Mouse (Mus musculus) forebrain, embryonic 10.5 days (tissue): ENCODE measurements around the gene Pigb. TPM values are rescaled to one million over a fixed set of nuclear protein-coding genes. Genes with fewer than 3 reads are reported as not detected.

Experiments used
- DNase-seq: peaks from one replicate; pipeline ENCODE4 v3.0.0-alpha.2; 2017; ENCODE audit warnings: low spot score; ENCODE audit errors: extremely low spot score
- H3K27ac ChIP-seq: fragments of 300-500 bp; sonication (generic); 2 replicates; pipeline ENCODE4 v1.5.1; 2016; ENCODE audit warnings: mild to moderate bottlenecking
- H3K27me3 ChIP-seq: fragments of 300-500 bp; sonication (generic); 2 replicates; pipeline ENCODE4 v1.6.1; 2016; ENCODE audit warnings: mild to moderate bottlenecking; ENCODE audit not compliant: poor library complexity, severe bottlenecking
- H3K36me3 ChIP-seq: fragments of 300-500 bp; sonication (generic); replicated peaks from 2 replicates; pipeline ENCODE4 v1.6.1; 2016; ENCODE audit warnings: mild to moderate bottlenecking, moderate library complexity
- H3K4me1 ChIP-seq: fragments of 300-500 bp; sonication (generic); 2 replicates; pipeline ENCODE4 v1.6.1; 2016
- H3K4me3 ChIP-seq: fragments of 300-500 bp; sonication (generic); 2 replicates; pipeline ENCODE4 v1.5.1; 2016; ENCODE audit warnings: mild to moderate bottlenecking, moderate library complexity
- H3K9me3 ChIP-seq: fragments of 300-500 bp; sonication (generic); 2 replicates; pipeline ENCODE4 v1.6.1; 2016; ENCODE audit warnings: mild to moderate bottlenecking, moderate library complexity
- WGBS: fragments of 180-500 bp; shearing (Covaris S2); methylation state at CpG from one replicate; pipeline ENCODE4 v1.1.7; 2016; 5-methylcytosine and 5-hydroxymethylcytosine counted together
- polyA plus RNA-seq: library from polyadenylated mRNA; unstranded; fragments of >200 nt; fragmentation: Nextera tagmentation; extraction: Ambion mirVana; gene quantifications from 2 replicates; pipeline ENCODE4 v1.2.1, GENCODE M21; 2016

Pigb gene
- polyA plus RNA-seq, 1 experiment from 2014 or later = 15.4 TPM

DNA sequence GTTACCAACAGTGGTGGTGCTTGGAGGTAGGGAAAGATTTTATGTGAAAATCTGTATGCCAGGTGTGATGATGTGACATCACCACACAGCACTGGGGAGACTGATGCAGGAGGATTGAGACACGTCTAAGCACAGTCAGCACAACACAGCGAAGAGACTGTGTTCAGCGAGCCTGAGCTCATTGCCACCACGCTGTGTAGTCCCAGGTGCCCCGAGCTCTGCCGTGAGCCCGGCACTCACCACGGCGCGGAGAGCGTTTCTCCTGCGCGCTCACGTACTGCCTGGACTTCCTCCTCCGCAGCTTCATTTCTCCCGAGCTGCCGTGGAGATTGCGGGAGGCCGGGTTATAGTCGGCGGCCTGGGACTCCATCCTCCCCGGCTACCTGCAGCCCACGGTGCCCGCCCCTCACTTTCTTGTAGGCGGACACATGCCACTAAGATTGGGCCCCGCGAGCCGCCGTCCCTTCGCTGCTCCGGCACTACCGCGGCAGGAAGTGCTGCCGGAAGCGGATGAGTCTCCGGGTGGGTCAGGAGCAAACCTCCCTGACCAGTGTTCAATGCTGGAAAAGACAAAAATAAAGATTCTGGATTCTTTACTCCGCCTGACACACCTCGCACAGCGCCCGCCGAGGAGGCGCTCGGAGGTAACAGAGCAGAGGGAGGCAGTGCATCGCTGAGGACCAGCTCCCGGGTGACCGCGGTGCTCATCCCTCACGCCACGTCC, 794 bp downstream of the Pigb start:
- WGBS = under 1% methylated on average over 49 of the region's 49 CpGs
- H3K4me1 ChIP-seq = peaks cover 29% of the 10 kb centered on the region
- peaks cover 3% of the 10 kb centered on the region for H3K27me3 ChIP-seq
- H3K9me3 ChIP-seq = no peaks in the 10 kb centered on the region
- peak overlapping the region; percentile 90 for H3K27ac ChIP-seq
- peak overlapping the region; percentile 85 for H3K4me3 ChIP-seq
- H3K36me3 ChIP-seq = peaks cover 10% of the 10 kb centered on the region
- peak; percentile 94 for DNase-seq

- Histone ChIP-seq H3K27ac (no peak overlapping the region), H3K27me3 (no peaks in the 10 kb centered on the region), H3K4me1 (peaks cover under 1% of the 10 kb centered on the region; the same call in 1 of the 2 replicates), H3K4me3 (no peak overlapping the region), H3K9me3 (no peaks in the 10 kb centered on the region), H3K36me3 (peaks cover 63% of the 10 kb centered on the region)
- no peak for DNase-seq
- 97% methylated on average over 1 of the region's 1 CpGs for WGBS
Observed at GRCm38 (mm10) chr9:73033406-73033805, 6.8 kb downstream of the Pigb start.

DNA sequence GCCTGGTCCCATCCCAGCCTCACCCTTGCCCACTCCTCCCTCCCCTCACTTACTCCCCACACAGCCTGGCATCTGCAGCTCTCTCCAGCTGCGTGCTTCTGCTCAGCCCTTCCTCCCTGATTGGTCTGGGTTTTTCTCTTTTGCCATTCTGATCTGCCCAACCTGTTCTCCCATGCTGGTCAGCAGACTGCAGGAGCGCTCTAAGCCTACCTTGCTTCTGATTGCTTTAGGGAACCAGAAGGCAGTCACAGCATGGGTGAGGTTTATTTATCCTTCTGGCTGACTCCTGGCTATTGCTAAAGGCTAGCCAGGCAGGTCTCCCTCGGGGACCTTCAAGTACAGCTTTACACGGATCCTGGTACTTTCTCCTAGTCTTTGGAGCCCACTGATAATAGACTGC, 8.8 kb downstream of the Pigb start:
- Histone ChIP-seq H3K27ac (no peak overlapping the region), H3K9me3 (no peaks in the 10 kb centered on the region), H3K4me3 (no peak overlapping the region), H3K27me3 (no peaks in the 10 kb centered on the region), H3K36me3 (peaks cover 66% of the 10 kb centered on the region), H3K4me1 (peaks cover 2% of the 10 kb centered on the region)
- DNase-seq = no peak
- WGBS = 76% methylated on average over 4 of the region's 4 CpGs

DNA sequence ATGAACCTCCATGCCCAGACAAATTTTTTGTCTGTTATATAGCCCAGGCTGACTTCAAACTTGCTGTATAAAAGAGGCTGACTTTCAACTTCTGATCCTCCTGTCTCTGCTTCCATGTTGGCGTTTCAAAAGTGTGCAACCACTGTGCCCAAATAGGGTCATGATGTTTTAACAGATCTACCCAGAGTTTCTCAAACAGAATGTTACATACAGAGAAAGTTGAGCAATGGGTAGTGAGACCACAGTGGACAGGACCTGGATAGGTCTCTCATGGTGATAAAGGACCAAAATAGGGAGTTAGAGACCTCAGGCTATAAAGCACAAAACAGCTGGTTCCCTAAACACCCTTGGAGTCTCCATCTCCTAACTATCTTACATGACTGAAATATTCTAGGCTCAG, 9.7 kb downstream of the Pigb start:
- DNase-seq = no peak
- Histone ChIP-seq H3K27ac (no peak overlapping the region), H3K4me1 (peaks cover 11% of the 10 kb centered on the region), H3K9me3 (no peaks in the 10 kb centered on the region), H3K36me3 (peaks cover 63% of the 10 kb centered on the region), H3K4me3 (no peak overlapping the region), H3K27me3 (no peaks in the 10 kb centered on the region)
- WGBS = 91% methylated on average over 1 of the region's 1 CpGs

DNA sequence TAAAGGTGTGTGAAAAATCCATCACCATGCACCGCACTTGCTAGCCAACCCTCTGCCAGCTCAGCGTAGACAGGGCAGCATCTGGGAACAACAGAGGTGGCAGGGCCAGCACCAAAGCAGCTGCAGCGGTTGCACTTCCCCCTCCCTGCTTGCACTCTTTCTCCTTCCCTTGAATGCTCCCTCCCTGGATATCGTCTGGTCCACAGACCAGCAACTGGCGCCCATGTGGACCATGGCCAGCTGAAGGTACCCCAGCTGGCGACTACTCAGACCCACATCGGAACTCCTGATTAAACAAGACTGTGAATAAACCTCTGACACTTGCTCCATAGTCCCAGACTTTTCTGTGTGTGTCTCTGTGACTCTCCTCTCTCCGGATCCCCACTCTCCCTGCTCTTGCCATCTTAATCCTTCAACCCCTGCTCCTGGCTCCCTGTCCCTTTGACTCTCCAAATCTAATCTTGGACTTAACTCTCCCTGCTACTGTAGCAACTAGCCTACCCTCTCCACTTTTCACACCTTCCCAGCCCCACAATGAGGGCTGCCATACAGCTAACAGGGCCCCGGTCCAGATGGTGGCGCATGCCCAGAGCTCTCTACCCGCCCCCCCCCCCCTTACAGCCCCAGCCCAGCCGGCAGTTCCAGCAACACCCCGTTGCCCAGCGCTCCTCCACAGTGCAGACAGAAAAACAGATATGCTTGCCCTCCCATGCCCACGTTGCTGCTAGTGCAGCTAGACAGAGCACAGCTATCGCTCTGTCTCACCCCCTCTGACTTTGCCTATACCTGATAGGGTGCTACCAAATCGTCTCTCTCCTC, 14.2 kb downstream of the Pigb start:
- H3K27ac ChIP-seq = peak overlapping the region; percentile 53; the same call in 1 of the 2 replicates

GRCm38 (mm10) chr9:73020566-73021097, 19.5 kb downstream of the Pigb start:
- Histone ChIP-seq H3K27me3 (no peaks in the 10 kb centered on the region), H3K27ac (no peak overlapping the region), H3K4me3 (no peak overlapping the region), H3K4me1 (peaks cover 1% of the 10 kb centered on the region; the same call in 1 of the 2 replicates), H3K36me3 (peaks cover 68% of the 10 kb centered on the region), H3K9me3 (no peaks in the 10 kb centered on the region)
- DNase-seq = no peak
- 93% methylated on average over 5 of the region's 5 CpGs for WGBS

More for the DNA sequence above, 14.2 kb downstream of the Pigb start:
- H3K36me3 ChIP-seq = peaks cover 46% of the 10 kb centered on the region
- no peaks in the 10 kb centered on the region for H3K27me3 ChIP-seq
- H3K4me1 ChIP-seq = peaks cover 11% of the 10 kb centered on the region
- peak; percentile 27 for DNase-seq
- 23% methylated on average over 17 of the region's 17 CpGs for WGBS
- H3K9me3 ChIP-seq = no peaks in the 10 kb centered on the region
- H3K4me3 ChIP-seq = peak overlapping the region; percentile 23; the same call in 1 of the 2 replicates

DNA sequence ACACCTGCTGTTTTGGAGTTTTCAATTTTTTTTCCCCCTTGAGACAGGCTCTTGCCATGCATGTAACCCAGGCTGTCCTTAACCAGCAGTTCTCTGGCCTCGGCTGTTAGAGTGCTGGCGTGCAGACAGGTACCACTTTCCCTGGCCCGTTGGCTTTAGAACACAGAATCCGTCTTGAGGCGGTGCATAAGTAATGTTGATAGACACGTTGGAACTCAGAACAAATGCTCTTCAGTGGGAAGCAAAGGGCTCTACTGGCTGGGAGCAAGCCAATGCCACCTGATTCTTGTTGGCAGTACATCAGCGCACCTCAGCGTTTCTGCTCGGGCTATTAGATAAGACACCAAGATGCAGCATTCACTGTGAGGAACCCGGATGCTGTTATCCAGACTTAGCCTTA, 20.3 kb downstream of the Pigb start:
- DNase-seq = no peak
- WGBS = 91% methylated on average over 10 of the region's 10 CpGs
- Histone ChIP-seq H3K9me3 (no peaks in the 10 kb centered on the region), H3K27me3 (no peaks in the 10 kb centered on the region), H3K4me1 (no peaks in the 10 kb centered on the region), H3K36me3 (peaks cover 76% of the 10 kb centered on the region), H3K27ac (no peak overlapping the region), H3K4me3 (no peak overlapping the region)

- Histone ChIP-seq H3K27me3 (no peaks in the 10 kb centered on the region), H3K9me3 (no peaks in the 10 kb centered on the region), H3K4me3 (no peak overlapping the region), H3K4me1 (no peaks in the 10 kb centered on the region), H3K27ac (no peak overlapping the region), H3K36me3 (peaks cover 76% of the 10 kb centered on the region)
- DNase-seq = no peak
- 92% methylated on average over 13 of the region's 13 CpGs for WGBS
Observed at GRCm38 (mm10) chr9:73014724-73015123, 25.5 kb downstream of the Pigb start.

DNA sequence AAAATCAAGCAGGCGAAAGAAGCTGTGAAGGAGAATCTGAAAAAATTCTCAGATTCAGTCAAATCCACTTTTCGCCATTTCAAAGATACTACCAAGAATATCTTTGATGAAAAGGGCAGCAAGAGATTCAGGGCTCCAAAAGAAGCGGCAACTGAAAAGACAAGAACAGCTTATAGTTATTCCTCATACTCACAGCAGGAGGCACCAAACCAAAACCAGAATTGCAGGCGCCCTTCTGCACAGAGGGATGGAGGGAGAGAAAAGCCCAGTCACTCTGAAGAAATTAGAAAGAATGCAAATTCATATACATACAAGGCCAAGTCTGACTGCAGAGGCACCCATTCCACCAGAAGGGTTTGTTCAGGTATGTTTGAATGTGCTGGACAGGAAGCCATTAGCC, 27.5 kb downstream of the Pigb start:
- Histone ChIP-seq H3K27me3 (no peaks in the 10 kb centered on the region), H3K36me3 (peaks cover 55% of the 10 kb centered on the region), H3K9me3 (no peaks in the 10 kb centered on the region), H3K4me1 (no peaks in the 10 kb centered on the region), H3K4me3 (no peak overlapping the region), H3K27ac (no peak overlapping the region)
- WGBS = 93% methylated on average over 4 of the region's 4 CpGs
- DNase-seq = no peak

DNA sequence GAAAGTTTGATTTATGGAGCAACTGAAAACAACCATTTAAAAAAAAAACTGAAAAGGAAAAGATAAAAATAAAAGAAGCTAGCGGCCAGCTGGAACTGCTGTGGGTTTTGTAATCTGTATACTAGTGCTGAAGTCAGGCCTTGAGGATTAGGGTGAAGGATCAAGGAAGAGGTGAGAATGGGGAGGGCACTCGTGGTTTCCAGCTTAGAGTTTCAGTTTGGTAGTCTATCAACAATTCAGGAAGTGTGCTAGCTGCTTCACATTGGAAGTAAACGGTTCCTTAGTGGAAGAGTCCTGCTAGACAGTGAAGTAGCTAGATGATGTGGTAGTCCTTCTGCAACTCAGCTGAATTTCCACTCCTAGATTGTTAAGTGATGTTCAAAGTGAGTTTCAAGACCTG, 31.8 kb downstream of the Pigb start:
- Histone ChIP-seq H3K27me3 (no peaks in the 10 kb centered on the region), H3K4me1 (no peaks in the 10 kb centered on the region), H3K36me3 (peaks cover 21% of the 10 kb centered on the region), H3K4me3 (no peak overlapping the region), H3K9me3 (no peaks in the 10 kb centered on the region), H3K27ac (no peak overlapping the region)
- 82% methylated on average over 3 of the region's 3 CpGs for WGBS
- no peak for DNase-seq

DNA sequence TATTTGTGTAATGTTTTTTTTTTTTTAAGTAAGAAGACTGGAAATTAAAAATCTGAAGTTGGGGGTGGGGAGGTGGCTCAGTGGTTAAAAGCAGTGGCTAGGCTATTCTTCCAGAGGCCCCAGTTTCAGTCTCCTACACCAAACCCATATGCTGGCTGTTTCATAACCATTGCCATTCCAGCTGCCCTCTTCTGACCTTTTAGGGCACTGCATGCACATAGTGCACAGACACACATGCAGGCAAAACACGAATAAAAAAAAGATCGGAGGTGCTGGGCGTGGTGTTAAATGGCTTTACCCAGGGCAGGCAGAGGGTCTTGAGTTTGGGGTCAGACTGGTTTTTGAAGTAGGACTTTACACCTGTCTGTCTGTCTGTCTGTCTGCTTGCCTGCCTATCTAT, 34.0 kb downstream of the Pigb start:
- peaks cover 7% of the 10 kb centered on the region; the same call in 1 of the 2 replicates for H3K36me3 ChIP-seq
- 94% methylated on average over 3 of the region's 3 CpGs for WGBS
- no peak for DNase-seq

GRCm38 (mm10) chr9:73005106-73005505, 35.1 kb downstream of the Pigb start:
- WGBS = 89% methylated on average over 6 of the region's 6 CpGs
- H3K27me3 ChIP-seq = no peaks in the 10 kb centered on the region
- H3K4me1 ChIP-seq = no peaks in the 10 kb centered on the region
- H3K4me3 ChIP-seq = no peak overlapping the region
- DNase-seq = no peak
- no peak overlapping the region for H3K27ac ChIP-seq
- H3K36me3 ChIP-seq = peaks cover 7% of the 10 kb centered on the region; the same call in 1 of the 2 replicates
- H3K9me3 ChIP-seq = no peaks in the 10 kb centered on the region

More for the DNA sequence above, 34.0 kb downstream of the Pigb start:
- no peak overlapping the region for H3K4me3 ChIP-seq
- no peaks in the 10 kb centered on the region for H3K9me3 ChIP-seq
- H3K4me1 ChIP-seq = no peaks in the 10 kb centered on the region
- H3K27ac ChIP-seq = no peak overlapping the region
- no peaks in the 10 kb centered on the region for H3K27me3 ChIP-seq

DNA sequence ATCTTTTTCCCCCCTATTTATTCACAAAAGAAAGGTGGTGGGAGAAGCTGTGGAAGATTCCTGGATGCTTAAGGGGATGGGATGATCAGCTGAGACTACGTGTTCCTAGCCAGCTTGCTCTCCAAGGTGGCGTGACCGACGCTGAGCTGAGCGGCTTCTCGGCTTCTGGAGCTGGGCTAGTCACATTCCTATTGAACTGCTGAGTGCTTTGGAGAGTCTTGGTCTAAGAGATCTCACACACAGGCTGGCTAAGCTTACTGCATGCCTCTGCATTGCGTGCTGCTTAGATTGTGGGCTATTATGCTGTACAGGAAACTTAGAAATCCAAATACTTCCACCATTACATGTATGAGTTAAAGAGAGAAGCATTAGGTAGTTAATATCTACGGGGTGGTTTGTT, 36.1 kb downstream of the Pigb start:
- Histone ChIP-seq H3K36me3 (peaks cover 7% of the 10 kb centered on the region; the same call in 1 of the 2 replicates), H3K27me3 (no peaks in the 10 kb centered on the region), H3K9me3 (no peaks in the 10 kb centered on the region), H3K4me1 (no peaks in the 10 kb centered on the region), H3K27ac (no peak overlapping the region), H3K4me3 (no peak overlapping the region)
- DNase-seq = no peak
- WGBS = 85% methylated on average over 8 of the region's 8 CpGs
